Mouse (Mus musculus): ENCODE results near the gene Srpr.

DNA sequence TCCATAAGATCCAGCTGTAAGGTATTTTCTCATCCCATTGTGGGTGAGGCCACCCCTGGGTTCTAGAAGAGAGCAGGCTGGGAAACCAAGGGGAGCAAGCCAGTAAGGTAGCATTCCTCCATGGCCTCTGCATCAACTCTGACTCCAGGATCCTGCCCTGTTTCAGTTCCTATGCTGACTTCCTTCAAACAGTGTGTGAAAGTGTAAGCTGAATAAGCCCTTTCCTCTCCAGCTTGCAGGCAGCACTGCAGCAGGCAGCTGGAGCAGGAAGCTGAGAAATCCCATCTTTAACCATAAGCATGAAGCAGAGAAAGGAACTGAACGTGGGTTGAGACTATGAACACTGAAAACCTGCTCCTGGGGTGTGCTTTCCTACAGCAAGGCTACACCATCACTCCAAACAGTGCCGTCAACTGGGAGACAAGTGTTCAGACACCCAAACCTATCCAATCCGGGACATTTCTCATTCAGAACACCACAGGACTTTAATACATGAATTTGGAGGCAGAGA lies 77.9 kb downstream of the Srpr start:
- TF ChIP-seq CTCF (IDR thresholded peaks at IDR 0.05; ENCODE audit: borderline replicate concordance, control insufficient read depth, extremely low read depth, insufficient read depth, low read length, poor library complexity) (no peak), POLR2A (IDR thresholded peaks at IDR 0.05; ENCODE audit: control insufficient read depth, extremely low read depth, insufficient read depth, low read length, poor library complexity) (no peak)

Data from thymus, adult 2 months (tissue).